ENCODE assay signal across 35 mouse cellular contexts in genomic region chr3:146347311-146347710, GRCm38 (mm10).
"Had no signal": no experiment of that assay in that cellular context is flagged by ENCODE, and none has a peak within 500 bp of the region (broad histone marks: within the 10 kb centered on the region; RNA-seq: fewer than 3 reads in every experiment).

No protein-coding gene starts in this region.

- H3K27me3 ChIP-seq: heart, embryonic 12.5 days; heart, embryonic 13.5 days; hindbrain, embryonic 15.5 days; intestine, embryonic 15.5 days; kidney, embryonic 15.5 days had no signal

- H3K9ac ChIP-seq: heart, embryonic 12.5 days; heart, embryonic 13.5 days; heart, embryonic 15.5 days; hindbrain, embryonic 12.5 days; hindbrain, embryonic 13.5 days; hindbrain, embryonic 14.5 days; hindbrain, embryonic 15.5 days; intestine, embryonic 15.5 days; kidney, embryonic 15.5 days had no signal

- H3K4me1 ChIP-seq: heart, embryonic 10.5 days; heart, embryonic 13.5 days; hindbrain, embryonic 12.5 days; intestine, embryonic 15.5 days had no signal

- H3K36me3 ChIP-seq: heart, embryonic 10.5 days; heart, embryonic 12.5 days; heart, embryonic 13.5 days; heart, embryonic 15.5 days; hindbrain, embryonic 10.5 days; hindbrain, embryonic 12.5 days; hindbrain, embryonic 13.5 days; hindbrain, embryonic 15.5 days; intestine, embryonic 15.5 days; kidney, embryonic 15.5 days had no signal

- H3K4me3 ChIP-seq: heart, embryonic 10.5 days; heart, embryonic 12.5 days; heart, embryonic 13.5 days; heart, embryonic 15.5 days; hindbrain, embryonic 10.5 days; hindbrain, embryonic 12.5 days; hindbrain, embryonic 13.5 days; hindbrain, embryonic 15.5 days; intestine, embryonic 15.5 days; kidney, embryonic 15.5 days; layer of hippocampus, adult 2 months had no signal

- H3K27ac ChIP-seq: heart, embryonic 10.5 days; heart, embryonic 13.5 days; heart, embryonic 15.5 days; hindbrain, embryonic 10.5 days; hindbrain, embryonic 12.5 days; hindbrain, embryonic 13.5 days; hindbrain, embryonic 14.5 days; hindbrain, embryonic 15.5 days; hindbrain, postnatal 0 days; intestine, embryonic 15.5 days; kidney, embryonic 15.5 days; kidney, postnatal 0 days; layer of hippocampus, adult 2 months had no signal

- H3K4me2 ChIP-seq: heart, embryonic 11.5 days; heart, embryonic 12.5 days; heart, embryonic 13.5 days; heart, embryonic 15.5 days; hindbrain, embryonic 12.5 days; hindbrain, embryonic 13.5 days; hindbrain, embryonic 14.5 days; hindbrain, embryonic 15.5 days; intestine, embryonic 15.5 days; kidney, embryonic 15.5 days had no signal

- H3K9me3 ChIP-seq: heart, embryonic 10.5 days; heart, embryonic 12.5 days; heart, embryonic 13.5 days; heart, embryonic 15.5 days; hindbrain, embryonic 10.5 days; hindbrain, embryonic 12.5 days; hindbrain, embryonic 13.5 days; hindbrain, embryonic 15.5 days; intestine, embryonic 15.5 days; kidney, embryonic 15.5 days had no signal

- ATAC-seq: hindbrain, embryonic 16.5 days; hindbrain, postnatal 0 days; inflammation-experienced regulatory T-cells, adult 6 months; intestine, embryonic 15.5 days; intestine, embryonic 16.5 days; intestine, postnatal 0 days had no signal

- DNase-seq: heart, postnatal 10 days; heart, postnatal 14 days; heart, postnatal 36 days; heart, postnatal 4 days; kidney, adult 11 months; kidney, adult 18-20 months; kidney, adult 2 months; kidney, adult 8-10 months; kidney, adult 9 months; kidney, postnatal 10 days; kidney, postnatal 14 days; kidney, postnatal 25 days; kidney, postnatal 36 days; kidney, postnatal 4 days; layer of hippocampus, adult 9-11 months; layer of hippocampus, postnatal 36 days had no signal
